Mouse (Mus musculus) Patski (cell line): ENCODE measurements around the gene Zfp791. TPM values are rescaled to one million over a fixed set of nuclear protein-coding genes. Genes with fewer than 3 reads are reported as not detected.

Experiments used
- ATAC-seq: fragments of 100-300 bp; one replicate; pipeline ENCODE4 v1.8.0; 2021
- CTCF ChIA-PET: fragments of 350-600 bp; sonication (Branson Sonifier 250); formaldehyde crosslinking; loops from one replicate; lab custom pipeline; 2022; ENCODE audit warnings: inconsistent platforms; lab: Charles Lee
- POLR2A ChIA-PET: fragments of 350-600 bp; sonication (Branson Sonifier 250); formaldehyde crosslinking; loops from one replicate; lab custom pipeline; 2022; ENCODE audit warnings: antibody characterized with exemption, inconsistent platforms; lab: Charles Lee
- DNase-seq: peaks from one replicate; pipeline ENCODE4 v3.0.0-alpha.2; 2011; ENCODE audit warnings: low read depth, low spot score
- H3K27me3 ChIP-seq: fragments of 371-371 bp; one replicate; pipeline ENCODE4 v1.5.1; 2021
- CTCF ChIP-seq: fragments of 100-300 bp; IDR thresholded peaks from one replicate; pipeline ENCODE4 v1.5.1; 2021
- in situ Hi-C: fragments of 300-500 bp; cut with MboI; formaldehyde crosslinking; loops from 3 replicates; pipeline ENCODE4 v1.11.1; 2018; ENCODE audit warnings: low pct_unique_long_range_greater_than_20kb, mixed read lengths
- polyA plus RNA-seq: library from polyadenylated mRNA; unstranded; gene quantifications from one replicate; pipeline ENCODE4 v1.2.3, GENCODE M21; 2021

Gene Zfp791
- polyA plus RNA-seq, 1 experiment from 2014 or later = 2.2 TPM

DNA sequence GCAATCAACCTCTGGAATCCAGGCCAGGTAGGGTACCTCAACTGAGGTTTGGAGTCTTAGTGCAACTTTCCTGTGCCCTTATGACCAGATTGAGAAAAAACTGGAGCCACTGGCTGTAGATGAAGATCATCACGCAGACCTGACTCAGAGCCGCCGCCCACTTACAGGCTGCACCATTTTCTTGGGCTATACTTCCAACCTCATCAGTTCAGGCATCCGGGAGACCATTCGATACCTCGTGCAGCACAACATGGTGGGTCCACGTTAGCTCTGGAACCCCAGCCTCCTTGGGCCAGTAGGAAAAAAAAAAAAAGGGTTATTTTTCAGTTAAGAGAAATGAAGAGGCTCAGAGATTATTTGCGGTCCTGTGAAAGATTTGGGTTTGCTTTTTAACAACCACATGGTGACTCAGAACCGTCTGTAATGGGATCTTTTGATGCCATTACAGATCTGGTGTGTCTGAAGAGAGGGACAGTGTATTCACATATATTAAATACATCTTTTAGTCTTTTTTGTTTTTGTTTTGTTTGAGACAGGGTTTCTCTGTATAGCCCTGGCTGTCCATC is 50.4 kb downstream of the Zfp791 start:
- no peaks in the 10 kb centered on the region for H3K27me3 ChIP-seq
- ChIA-PET POLR2A (no interaction called here), CTCF (interaction anchor here (1.3 to 2.6 kb wide), 2 partner anchors 12 to 47 kb away, joined by 5 read pairs; partner anchors contain the start of genes Asna1 and Fbxw9)
- TF ChIP-seq CTCF = no peak
- in situ Hi-C loops = no loop called here
- DNase-seq = no peak
- no peak for ATAC-seq

DNA sequence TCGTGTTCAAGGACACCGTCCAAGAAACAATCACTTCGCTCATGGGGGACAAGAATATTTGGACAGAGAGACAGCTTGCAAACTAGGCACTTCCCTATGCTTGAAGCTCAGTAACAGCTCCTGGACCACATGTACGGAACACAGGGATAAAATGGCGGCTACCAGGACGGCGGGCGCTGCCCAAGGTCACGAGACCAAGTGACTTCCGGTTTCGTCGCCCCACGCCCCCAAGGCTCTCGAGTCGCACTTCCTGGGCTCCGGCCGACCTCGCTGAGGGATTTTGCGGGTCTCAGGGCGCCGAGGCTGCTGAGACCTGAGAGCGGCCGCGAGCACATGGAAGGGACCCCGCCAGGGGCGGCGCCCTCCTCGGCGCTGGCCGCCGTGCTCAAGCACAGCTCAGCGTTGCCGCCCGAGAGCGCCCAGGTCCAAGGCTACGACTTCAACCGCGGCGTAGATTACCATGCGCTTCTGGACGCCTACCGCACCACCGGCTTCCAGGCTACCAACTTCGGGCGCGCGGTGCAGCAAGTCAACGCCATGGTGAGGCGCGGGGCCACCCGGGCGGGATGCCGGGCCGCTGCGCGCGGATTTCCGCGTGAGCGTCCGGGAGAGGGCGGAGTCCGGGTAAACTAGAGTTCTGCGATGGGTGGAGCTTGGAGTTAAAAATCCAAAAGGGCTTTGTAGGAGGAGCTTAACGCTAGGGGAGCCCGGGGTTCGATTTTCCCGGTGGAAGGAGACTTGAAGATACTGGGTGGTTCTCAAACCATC is 51.2 kb downstream of the Zfp791 start, which contains the start of gene Dhps:
Gene Dhps, plus strand, starts transcription at position 244 of the 768 bp plus-strand sequence.
- DNase-seq (no peak), ATAC-seq (peak; percentile 68)
- TF ChIP-seq CTCF = no peak
- POLR2A ChIA-PET = interaction anchor here (0.6 to 1.4 kb wide), 6 partner anchors 9 to 499 kb away, joined by 3 to 6 read pairs (median 3); no protein-coding TSS in a partner anchor
- no peaks in the 10 kb centered on the region for H3K27me3 ChIP-seq
- in situ Hi-C loops = no loop called here
- CTCF ChIA-PET = interaction anchor here (0.8 to 2.6 kb wide), 4 partner anchors 11 to 46 kb away, joined by 3 to 5 read pairs (median 4); partner anchors contain the start of genes Asna1 and Fbxw9

DNA sequence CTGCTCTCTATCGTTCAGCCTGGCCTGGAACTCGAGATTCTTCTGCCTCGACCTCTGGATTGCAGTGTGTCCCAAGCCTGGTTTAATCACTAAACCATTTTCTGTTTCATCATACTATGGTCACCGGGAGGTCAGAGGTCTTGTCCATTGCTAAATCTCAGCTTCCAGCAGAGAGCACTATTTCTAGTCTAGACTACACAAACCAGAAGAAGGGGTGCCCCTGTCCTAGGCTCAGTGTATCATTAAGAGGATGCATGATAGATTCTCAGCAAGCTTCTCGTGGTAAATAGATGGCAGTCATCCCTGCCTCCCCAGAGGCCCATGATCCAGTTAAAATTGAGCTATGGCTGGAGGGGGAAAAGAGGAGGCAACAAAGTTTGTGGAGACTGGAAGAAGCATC is 51.9 kb downstream of the Zfp791 start:
- ATAC-seq (peak; percentile 45), DNase-seq (no peak)
- in situ Hi-C loops = no loop called here
- no peaks in the 10 kb centered on the region for H3K27me3 ChIP-seq
- CTCF ChIA-PET = interaction anchor here (0.8 to 2.6 kb wide), 4 partner anchors 10 to 46 kb away, joined by 3 to 5 read pairs (median 4); partner anchors contain the start of genes Asna1 and Fbxw9
- TF ChIP-seq CTCF = no peak
- POLR2A ChIA-PET = interaction anchor here (0.6 to 1.8 kb wide), 7 partner anchors 8 to 500 kb away, joined by 3 to 6 read pairs (median 3); partner anchors contain the start of gene Fbxw9

DNA sequence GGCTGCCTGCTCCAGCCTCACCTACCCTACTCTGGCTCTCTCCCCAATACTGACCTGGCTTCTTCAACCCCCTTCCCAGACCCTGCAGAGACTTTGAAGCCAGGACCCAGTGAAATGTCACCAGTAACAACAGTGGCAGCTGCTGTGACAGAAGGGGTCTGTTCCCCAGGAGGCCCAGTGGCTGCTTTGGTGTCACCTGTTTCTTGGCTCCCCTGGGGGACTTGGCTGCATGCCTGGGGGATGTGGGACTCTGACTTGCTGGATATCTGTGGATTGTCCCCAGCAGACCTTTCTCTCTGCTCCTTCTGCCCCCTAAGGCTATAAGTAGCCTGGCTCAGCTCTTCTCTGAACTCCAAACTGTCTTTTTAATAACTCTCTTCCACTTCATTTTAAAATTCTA is 54.9 kb downstream of the Zfp791 start, which contains the start of gene Gm5741:
Gene Gm5741, minus strand, starts transcription at position 1 of the 400 bp plus-strand sequence.
- CTCF ChIA-PET = interaction anchor here (0.8 to 1.4 kb wide), 3 partner anchors 8 to 22 kb away, joined by 3 to 4 read pairs (median 4); no protein-coding TSS in a partner anchor

DNA sequence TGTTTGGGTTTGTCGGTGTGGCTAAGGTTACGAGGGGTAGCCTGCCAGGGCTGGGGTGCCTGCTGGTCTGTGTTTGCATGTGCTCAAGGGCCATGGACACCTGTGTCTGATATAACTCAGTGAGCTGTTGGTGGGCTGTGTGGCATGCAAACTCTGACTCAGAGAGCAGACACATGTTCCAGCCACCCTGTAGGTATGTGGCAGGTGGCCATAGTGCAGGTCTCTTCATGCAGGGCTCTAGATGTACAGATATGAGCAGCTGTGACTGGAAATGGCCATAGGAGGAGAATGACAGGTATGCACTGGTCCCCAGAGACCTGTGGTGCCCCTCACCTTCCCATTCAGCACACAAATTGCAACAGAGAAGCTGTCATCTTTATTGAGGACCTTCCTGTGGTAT is 55.7 kb downstream of the Zfp791 start:
- H3K27me3 ChIP-seq = no peaks in the 10 kb centered on the region
- in situ Hi-C loops = no loop called here
- DNase-seq = no peak
- ChIA-PET CTCF (interaction anchor here (1.1 to 1.4 kb wide), 2 partner anchors 9 to 10 kb away, joined by 4 read pairs; no protein-coding TSS in a partner anchor), POLR2A (interaction anchor here (1.1 to 1.5 kb wide), 2 partner anchors 29 to 92 kb away, joined by 3 to 5 read pairs; no protein-coding TSS in a partner anchor)
- ATAC-seq = no peak
- TF ChIP-seq CTCF = no peak

More for the DNA sequence above, 54.9 kb downstream of the Zfp791 start, which contains the start of gene Gm5741:
- no peak for ATAC-seq
- no peaks in the 10 kb centered on the region for H3K27me3 ChIP-seq
- in situ Hi-C loops = no loop called here
- TF ChIP-seq CTCF = no peak
- POLR2A ChIA-PET = interaction anchor here (1.1 to 1.5 kb wide), 2 partner anchors 30 to 93 kb away, joined by 3 to 5 read pairs; no protein-coding TSS in a partner anchor
- no peak for DNase-seq

DNA sequence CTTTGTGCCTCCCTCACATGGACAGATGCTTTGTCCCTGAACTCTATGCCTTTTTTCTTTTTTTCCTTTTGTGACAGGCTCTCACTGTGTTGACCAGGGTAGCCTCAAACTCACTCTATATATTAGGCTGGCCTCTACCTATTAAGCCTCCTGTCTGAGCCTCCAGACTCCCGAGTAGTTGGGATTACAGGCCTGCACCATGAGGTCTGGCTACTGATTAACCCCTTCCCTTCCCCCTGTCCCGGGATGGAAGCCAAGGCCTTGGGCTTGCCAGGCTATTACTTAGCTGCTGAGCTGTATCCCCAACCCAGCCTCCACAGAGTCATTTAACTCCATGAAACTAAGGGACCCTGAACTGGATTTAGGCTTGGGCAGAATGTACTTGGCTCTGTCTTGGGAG is 57.7 kb downstream of the Zfp791 start:
- DNase-seq (no peak), ATAC-seq (no peak)
- no peaks in the 10 kb centered on the region for H3K27me3 ChIP-seq
- TF ChIP-seq CTCF = no peak
- in situ Hi-C loops = no loop called here
- ChIA-PET POLR2A (no interaction called here), CTCF (interaction anchor here (0.8 kb wide), 1 partner anchor 12 kb away, joined by 3 read pairs; no protein-coding TSS in a partner anchor)

DNA sequence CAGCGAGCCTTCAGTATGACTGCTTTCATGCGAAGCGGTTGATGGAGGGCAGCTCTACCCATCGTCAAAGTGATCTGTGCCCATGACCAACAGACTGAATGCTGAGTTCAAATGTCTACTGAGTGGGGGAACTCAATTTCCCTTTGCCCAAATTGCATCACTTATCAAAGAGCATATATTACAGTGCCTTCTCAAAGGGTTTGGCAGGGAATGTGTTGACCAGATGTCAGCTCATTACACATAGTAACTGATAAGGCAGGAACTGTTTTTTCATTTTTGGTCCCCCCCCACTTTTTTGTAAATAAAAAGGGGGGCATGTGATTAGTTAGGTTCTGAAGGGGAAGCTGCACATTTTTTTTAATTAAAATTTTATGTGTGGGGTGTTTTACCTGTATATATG is 60.3 kb downstream of the Zfp791 start:
- in situ Hi-C loops = no loop called here
- no peak for TF ChIP-seq CTCF
- ATAC-seq (no peak), DNase-seq (no peak)
- ChIA-PET POLR2A (interaction anchor here (0.8 kb wide), 1 partner anchor 9 kb away, joined by 3 read pairs; the partner anchor contains the start of gene Dhps), CTCF (interaction anchor here (0.8 to 1.2 kb wide), 2 partner anchors 11 to 28 kb away, joined by 3 read pairs; no protein-coding TSS in a partner anchor)
- no peaks in the 10 kb centered on the region for H3K27me3 ChIP-seq

DNA sequence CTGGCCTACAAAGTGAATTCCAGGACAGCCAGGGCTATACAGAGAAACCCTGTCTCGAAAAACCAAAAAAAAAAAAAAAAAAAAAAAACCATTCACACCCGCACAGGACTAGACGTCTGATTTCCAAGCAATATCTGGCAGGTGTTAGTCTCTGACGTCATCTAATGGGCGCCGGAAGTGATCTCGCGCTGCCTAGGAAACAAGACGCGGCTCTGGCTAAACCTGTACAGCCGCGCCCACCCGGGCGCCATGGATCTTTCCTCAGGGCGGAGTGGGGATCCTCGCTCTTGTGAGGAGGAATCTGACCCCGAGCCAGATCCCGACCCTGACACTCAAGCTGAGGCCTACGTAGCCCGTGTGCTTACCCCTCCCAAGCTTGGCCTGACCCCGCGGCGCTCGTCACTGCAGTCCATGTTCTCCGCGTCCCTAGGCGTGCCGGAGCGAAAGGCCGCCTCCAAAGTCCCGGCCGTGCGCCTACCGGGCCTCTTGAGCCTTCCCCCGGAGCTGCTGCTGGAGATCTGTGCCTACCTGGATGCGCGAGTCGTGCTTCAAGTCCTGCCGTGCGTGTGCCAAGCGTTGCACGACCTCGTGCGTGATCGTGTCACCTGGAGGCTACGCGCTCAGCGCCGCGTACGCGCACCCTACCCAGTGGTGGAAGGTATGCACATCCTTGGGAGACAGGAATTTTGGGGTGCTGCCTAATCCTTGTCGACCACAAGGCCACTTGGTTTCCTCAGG is 62.8 kb downstream of the Zfp791 start, which contains the start of gene Fbxw9:
Gene Fbxw9, plus strand, starts transcription at position 177 of the 738 bp plus-strand sequence.
- ATAC-seq (peak; percentile 68), DNase-seq (no peak)
- ChIA-PET POLR2A (interaction anchor here (0.8 to 1.7 kb wide), 5 partner anchors 10 to 23 kb away, joined by 3 to 12 read pairs (median 4); partner anchors contain the start of gene Tnpo2), CTCF (interaction anchor here (1.9 kb wide), 1 partner anchor 11 kb away, joined by 5 read pairs; the partner anchor contains the start of gene Dhps)
- no peaks in the 10 kb centered on the region for H3K27me3 ChIP-seq
- no peak for TF ChIP-seq CTCF
- in situ Hi-C loops = no loop called here

Other genes starting within 250 kb of the Zfp791 start
- 55.5 TPM for gene Gcdh, start 229.2 kb downstream of the Zfp791 start, polyA plus RNA-seq
- 0.28 TPM for gene Klf1, start 221.2 kb downstream of the Zfp791 start, polyA plus RNA-seq
- 25.9 TPM for gene Dnase2a, start 214.5 kb downstream of the Zfp791 start, polyA plus RNA-seq
- 0.60 TPM for gene Mast1, start 185.7 kb downstream of the Zfp791 start, polyA plus RNA-seq
- 0.22 TPM for gene Rtbdn, start 176.1 kb downstream of the Zfp791 start, polyA plus RNA-seq
- gene Gm49661, start 153.7 kb downstream of the Zfp791 start, polyA plus RNA-seq = 6.4 TPM
- 668 TPM for gene Prdx2, start 153.5 kb downstream of the Zfp791 start, polyA plus RNA-seq
- 91.5 TPM for gene Rnaseh2a, start 153.3 kb downstream of the Zfp791 start, polyA plus RNA-seq
- 280 TPM for gene Junb, start 144.4 kb downstream of the Zfp791 start, polyA plus RNA-seq
- gene Hook2, start 132.5 kb downstream of the Zfp791 start, polyA plus RNA-seq = 33.0 TPM
- gene Best2, start 108.6 kb downstream of the Zfp791 start, polyA plus RNA-seq = 0.05 TPM
- gene Asna1, start 97.8 kb downstream of the Zfp791 start, polyA plus RNA-seq = 159 TPM
- 152 TPM for gene Trir, start 96.3 kb downstream of the Zfp791 start, polyA plus RNA-seq
- gene Tnpo2, start 86.2 kb downstream of the Zfp791 start, polyA plus RNA-seq = 83.7 TPM
- 32.7 TPM for gene Fbxw9, start 63.0 kb downstream of the Zfp791 start, polyA plus RNA-seq
- gene Gm5741, start 55.1 kb downstream of the Zfp791 start, polyA plus RNA-seq = 0.21 TPM
- 57.6 TPM for gene Dhps, start 51.3 kb downstream of the Zfp791 start, polyA plus RNA-seq
- gene Wdr83os, start 42.4 kb downstream of the Zfp791 start, polyA plus RNA-seq = 104 TPM
- gene Wdr83, start 41.8 kb downstream of the Zfp791 start, polyA plus RNA-seq = 30.4 TPM
- gene Man2b1, start 39.8 kb downstream of the Zfp791 start, polyA plus RNA-seq = 45.5 TPM
- 3.8 TPM for gene Cks1brt, start 28.8 kb upstream of the Zfp791 start, polyA plus RNA-seq
- not detected for gene Olfr371, start 102.9 kb upstream of the Zfp791 start, polyA plus RNA-seq
- gene Orc6, start 176.5 kb upstream of the Zfp791 start, polyA plus RNA-seq = 52.7 TPM
- 163 TPM for gene Vps35, start 176.7 kb upstream of the Zfp791 start, polyA plus RNA-seq